Mouse (Mus musculus): ENCODE data around the gene Tmem143. TPM values are rescaled to one million over a fixed set of nuclear protein-coding genes. Genes with fewer than 3 reads are reported as not detected.

The Tmem143 gene
- polyA plus RNA-seq, 1 experiment from 2014 or later, result 8.7 TPM

DNA sequence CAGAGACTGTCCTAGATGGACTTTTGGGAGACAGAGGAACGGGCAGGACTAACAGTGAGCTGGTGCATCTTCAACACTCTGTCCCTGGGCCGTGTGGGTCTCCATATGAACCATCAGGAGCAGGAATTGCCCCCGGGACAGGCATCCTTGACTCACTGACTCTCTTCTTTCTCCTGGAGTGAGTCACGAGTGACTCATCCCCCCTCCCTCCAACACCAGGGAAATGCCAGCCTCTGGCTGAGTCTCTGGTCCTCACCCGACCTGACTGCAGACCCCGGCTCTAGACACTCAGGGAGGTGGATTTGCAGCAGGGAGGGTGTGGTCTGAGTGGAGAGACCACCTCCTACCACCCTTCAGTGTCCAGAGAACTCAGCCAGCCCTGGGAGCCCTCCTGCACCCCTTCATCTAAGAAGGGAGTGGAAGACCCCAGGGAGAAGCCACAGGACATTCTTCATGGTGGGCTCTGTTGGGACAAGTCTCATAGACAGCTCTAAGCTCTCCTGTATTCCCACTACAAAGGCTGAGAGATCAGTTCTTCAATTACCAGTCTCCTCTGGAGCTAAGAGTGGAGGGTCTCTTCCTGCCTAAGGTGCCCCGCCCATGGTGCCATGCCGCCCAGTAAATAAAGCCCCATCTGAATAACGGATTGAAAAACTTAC lies 24.0 kb downstream of the Tmem143 start:
- peak overlapping the region; percentile 48 to 49 for H3K4me3 ChIP-seq (ENCODE audit: control insufficient read depth in 1 of 2, insufficient read depth in 1 of 2, low read depth in 1 of 2, low read length in 2 of 2)
- no peaks in the 10 kb centered on the region for H3K27me3 ChIP-seq (ENCODE audit: control insufficient read depth, insufficient read depth, low read length)
- H3K27ac ChIP-seq (replicated peaks in 1 of 2; ENCODE audit: control insufficient read depth in 1 of 2, insufficient read depth in 1 of 2, low read depth in 2 of 2, low read length in 2 of 2), result peak overlapping the region; percentile 71 to 80
- 34% methylated on average over 9 of the region's 9 CpGs for WGBS
- H3K9me3 ChIP-seq (ENCODE audit: control insufficient read depth, low read length), result no peaks in the 10 kb centered on the region
- H3K4me2 ChIP-seq (ENCODE audit: low read length), result peak overlapping the region; percentile 62
- peaks cover 5% of the 10 kb centered on the region; the same call in 1 of the 2 replicates for H3K36me3 ChIP-seq (ENCODE audit: control insufficient read depth, insufficient read depth, low read length)
- H3K4me1 ChIP-seq (ENCODE audit: control insufficient read depth in 2 of 2, insufficient read depth in 2 of 2, low read length in 2 of 2), result peaks cover 28 to 31% of the 10 kb centered on the region in 2 experiments
- H3K9ac ChIP-seq (ENCODE audit: low read length), result peak overlapping the region; percentile 72
- ATAC-seq (ENCODE audit: insufficient number of reproducible peaks, insufficient read depth, low FRiP score, low read depth), result no peak

DNA sequence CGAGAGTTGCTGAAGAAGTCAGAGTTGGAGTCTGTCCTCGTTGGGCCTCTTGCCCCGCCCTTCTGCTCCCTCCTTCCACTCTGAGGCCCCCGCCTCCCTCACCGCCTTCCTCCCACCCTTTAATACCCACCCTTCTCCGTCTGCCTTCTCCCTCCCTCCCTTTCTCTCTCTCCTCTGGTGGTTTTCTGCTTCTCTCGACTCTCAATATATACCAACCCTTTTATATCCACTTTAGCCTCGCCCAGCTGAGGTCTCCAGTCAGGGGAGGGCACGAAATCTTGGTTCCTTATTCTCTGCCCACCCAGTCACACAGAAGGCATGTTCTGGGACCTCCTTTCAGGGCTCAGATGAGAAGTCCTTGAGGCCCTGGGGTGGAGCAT lies 24.5 kb downstream of the Tmem143 start, which contains the start of gene Emp3:
Emp3 (minus strand) TSS at position 163 of the 380 bp plus-strand sequence.
- 28% methylated on average over 9 of the region's 9 CpGs for WGBS
- peaks cover 5% of the 10 kb centered on the region; the same call in 1 of the 2 replicates for H3K36me3 ChIP-seq (ENCODE audit: control insufficient read depth, insufficient read depth, low read length)
- H3K4me2 ChIP-seq (ENCODE audit: low read length), result peak within 1 kb of the TSS; percentile 62
- peak within 1 kb of the TSS; percentile 48 to 49 for H3K4me3 ChIP-seq (ENCODE audit: control insufficient read depth in 1 of 2, insufficient read depth in 1 of 2, low read depth in 1 of 2, low read length in 2 of 2)
- peak within 1 kb of the TSS; percentile 72 for H3K9ac ChIP-seq (ENCODE audit: low read length)
- peaks cover 24 to 27% of the 10 kb centered on the region in 2 experiments for H3K4me1 ChIP-seq (ENCODE audit: control insufficient read depth in 2 of 2, insufficient read depth in 2 of 2, low read length in 2 of 2)
- ATAC-seq (ENCODE audit: insufficient number of reproducible peaks, insufficient read depth, low FRiP score, low read depth), result no peak
- H3K27ac ChIP-seq (replicated peaks in 1 of 2; ENCODE audit: control insufficient read depth in 1 of 2, insufficient read depth in 1 of 2, low read depth in 2 of 2, low read length in 2 of 2), result peak within 1 kb of the TSS; percentile 80 to 94
- no peaks in the 10 kb centered on the region for H3K9me3 ChIP-seq (ENCODE audit: control insufficient read depth, low read length)
- H3K27me3 ChIP-seq (ENCODE audit: control insufficient read depth, insufficient read depth, low read length), result no peaks in the 10 kb centered on the region

DNA sequence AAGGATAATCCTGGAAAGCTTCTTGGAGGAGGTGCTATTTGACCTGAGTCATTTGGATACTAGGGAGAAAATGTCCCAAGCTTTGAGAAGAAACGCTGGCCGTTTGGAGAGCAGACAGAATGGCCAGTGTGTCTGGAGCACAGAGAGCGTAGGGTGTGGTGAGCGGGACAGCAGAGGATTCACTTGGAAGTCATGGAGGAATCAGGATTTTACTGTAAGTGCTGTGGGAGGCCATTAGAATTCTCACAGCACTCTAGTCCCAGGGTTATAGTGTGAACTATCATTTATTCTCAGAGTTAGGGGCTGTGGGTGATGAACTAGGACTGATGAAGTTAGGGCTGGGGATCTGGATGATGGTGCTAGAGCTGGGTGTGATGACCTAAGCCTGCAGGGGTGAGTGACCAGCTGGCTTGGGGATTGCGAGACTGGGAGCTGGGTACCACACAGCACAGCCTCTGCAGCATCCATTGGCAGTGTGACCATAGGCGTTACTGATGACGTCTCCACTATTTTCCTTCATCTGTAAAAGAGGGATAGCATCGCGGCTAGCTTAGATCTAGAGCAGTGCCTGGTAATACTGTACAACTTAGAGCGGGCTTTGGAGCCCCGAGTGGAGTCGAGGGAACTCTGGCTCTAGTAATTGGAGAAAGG lies 25.3 kb downstream of the Tmem143 start:
- Histone ChIP-seq H3K27me3 (ENCODE audit: control insufficient read depth, insufficient read depth, low read length) (no peaks in the 10 kb centered on the region), H3K4me2 (ENCODE audit: low read length) (peak overlapping the region; percentile 76; the same call in 1 of the 2 replicates), H3K9me3 (ENCODE audit: control insufficient read depth, low read length) (no peaks in the 10 kb centered on the region), H3K27ac (replicated peaks in 1 of 2; ENCODE audit: control insufficient read depth in 1 of 2, insufficient read depth in 1 of 2, low read depth in 2 of 2, low read length in 2 of 2) (peak overlapping the region; percentile 94 to 96), H3K4me1 (ENCODE audit: control insufficient read depth in 2 of 2, insufficient read depth in 2 of 2, low read length in 2 of 2) (peaks cover 16 to 21% of the 10 kb centered on the region in 2 experiments), H3K4me3 (ENCODE audit: control insufficient read depth in 1 of 2, insufficient read depth in 1 of 2, low read depth in 1 of 2, low read length in 2 of 2) (no peak overlapping the region), H3K36me3 (ENCODE audit: control insufficient read depth, insufficient read depth, low read length) (peaks cover 5% of the 10 kb centered on the region; the same call in 1 of the 2 replicates), H3K9ac (ENCODE audit: low read length) (peak overlapping the region; percentile 67; the same call in 1 of the 2 replicates)
- 79% methylated on average over 12 of the region's 12 CpGs for WGBS
- no peak for ATAC-seq (ENCODE audit: insufficient number of reproducible peaks, insufficient read depth, low FRiP score, low read depth)

DNA sequence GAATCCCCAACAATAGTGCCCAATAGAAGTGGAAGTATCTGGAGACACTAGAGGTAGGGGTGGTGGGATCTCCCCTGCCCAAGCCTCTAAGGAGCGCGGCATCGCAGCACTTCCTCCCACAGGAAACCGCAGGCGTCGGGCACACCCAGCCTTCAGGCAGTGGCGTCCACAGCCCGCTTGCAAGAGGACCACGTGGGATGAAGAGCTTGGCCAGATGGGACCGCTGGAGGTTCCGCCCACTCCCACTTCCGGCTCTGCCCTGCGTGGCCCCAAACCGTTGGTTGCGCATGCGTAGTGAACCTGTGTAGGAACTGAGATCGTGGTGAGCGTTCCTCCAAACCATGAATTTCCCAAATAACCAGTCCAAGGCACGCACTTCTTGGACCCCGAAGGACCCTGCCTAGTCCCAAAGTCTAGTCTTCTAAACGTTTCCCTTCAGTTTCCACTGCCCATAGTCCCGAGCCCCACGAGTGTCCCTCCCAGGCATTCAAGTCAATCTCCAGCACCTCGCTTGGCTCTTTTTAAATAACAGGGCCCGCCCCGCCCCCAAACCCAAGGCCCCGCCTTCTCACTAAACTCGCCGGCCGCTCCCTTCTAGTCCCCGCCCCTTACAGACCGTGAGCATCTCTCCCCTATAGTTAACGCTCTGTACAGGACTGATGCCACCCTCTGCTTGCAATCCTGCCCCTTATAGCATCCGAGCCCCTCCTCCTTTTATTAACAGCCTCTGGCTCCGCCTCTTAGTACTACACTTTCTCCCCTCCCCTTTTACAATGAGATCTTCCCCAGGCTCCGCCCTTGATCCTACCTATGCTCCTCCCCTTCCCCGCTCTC lies 26.4 kb downstream of the Tmem143 start:
- Histone ChIP-seq H3K9ac (ENCODE audit: low read length) (peak overlapping the region; percentile 67), H3K27ac (replicated peaks in 1 of 2; ENCODE audit: control insufficient read depth in 1 of 2, insufficient read depth in 1 of 2, low read depth in 2 of 2, low read length in 2 of 2) (peak overlapping the region; percentile 94 to 96), H3K4me3 (ENCODE audit: control insufficient read depth in 1 of 2, insufficient read depth in 1 of 2, low read depth in 1 of 2, low read length in 2 of 2) (peak overlapping the region; percentile 46 to 62), H3K27me3 (ENCODE audit: control insufficient read depth, insufficient read depth, low read length) (peaks cover 4% of the 10 kb centered on the region; the same call in 1 of the 2 replicates), H3K4me1 (ENCODE audit: control insufficient read depth in 2 of 2, insufficient read depth in 2 of 2, low read length in 2 of 2) (peaks cover 9 to 17% of the 10 kb centered on the region in 2 experiments), H3K36me3 (ENCODE audit: control insufficient read depth, insufficient read depth, low read length) (peaks cover 5% of the 10 kb centered on the region; the same call in 1 of the 2 replicates), H3K9me3 (ENCODE audit: control insufficient read depth, low read length) (no peaks in the 10 kb centered on the region), H3K4me2 (ENCODE audit: low read length) (peak overlapping the region; percentile 76)
- WGBS, result 1% methylated on average over 37 of the region's 37 CpGs
- peak; percentile 87 for ATAC-seq (ENCODE audit: insufficient number of reproducible peaks, insufficient read depth, low FRiP score, low read depth)

DNA sequence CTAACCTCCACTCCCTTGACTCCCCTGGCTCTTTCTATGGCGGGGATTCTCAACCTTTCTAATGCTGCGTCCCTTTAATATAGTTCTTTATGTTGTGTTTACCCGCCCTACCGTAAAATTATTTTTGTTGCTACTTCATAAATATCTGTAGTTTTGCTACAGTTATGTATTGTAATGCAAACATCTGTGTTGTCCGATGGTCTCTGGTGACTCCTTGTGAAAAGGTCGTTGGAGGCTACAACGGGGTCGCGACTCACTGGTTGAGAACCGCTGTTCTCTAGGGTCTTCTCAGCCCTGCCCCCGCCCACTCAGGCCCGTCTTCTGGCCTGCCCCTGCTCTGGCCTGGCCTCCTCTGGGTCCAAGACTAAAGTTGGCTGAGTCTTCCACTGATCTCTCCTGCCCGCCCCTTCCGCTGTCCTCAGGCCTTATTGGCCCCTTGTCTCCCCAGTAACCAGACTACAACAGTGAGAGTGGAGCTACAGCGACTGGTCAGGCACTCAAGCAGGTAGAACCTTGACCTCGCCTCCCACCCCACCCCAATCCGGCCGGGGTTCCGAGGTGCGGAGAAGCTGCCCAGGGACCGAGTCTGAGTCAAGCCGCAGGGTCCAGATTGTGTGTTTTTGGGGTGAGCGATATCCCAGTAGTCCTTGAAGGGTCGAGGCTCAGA lies 27.2 kb downstream of the Tmem143 start, which contains the start of gene Ccdc114:
Ccdc114 (plus strand) TSS at position 311 of the 667 bp plus-strand sequence.
- peak; percentile 72 for ATAC-seq (ENCODE audit: insufficient number of reproducible peaks, insufficient read depth, low FRiP score, low read depth)
- H3K4me1 ChIP-seq (ENCODE audit: control insufficient read depth in 2 of 2, insufficient read depth in 2 of 2, low read length in 2 of 2), result peaks cover 9 to 17% of the 10 kb centered on the region in 2 experiments
- WGBS, result 3% methylated on average over 24 of the region's 24 CpGs

DNA sequence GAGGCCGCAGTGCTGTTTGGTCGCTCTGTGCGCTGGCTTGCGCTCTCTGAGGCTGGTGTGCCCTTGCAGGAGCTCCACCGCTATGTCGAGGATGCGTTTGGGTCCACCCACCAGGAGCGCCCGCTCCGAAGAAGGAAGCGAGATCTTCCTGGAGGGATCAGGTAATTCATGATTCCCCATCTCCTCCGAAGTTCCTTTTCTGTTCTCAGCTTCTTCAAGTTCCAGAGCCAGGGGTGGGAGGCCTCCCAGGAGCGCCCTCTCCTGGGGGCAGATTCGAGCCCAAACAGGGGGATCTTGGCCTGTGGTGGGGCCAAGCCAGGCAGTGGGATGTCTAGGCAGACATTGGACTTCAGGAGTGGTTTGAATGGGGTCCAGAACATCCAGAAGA lies 27.7 kb downstream of the Tmem143 start:
- peaks cover 5% of the 10 kb centered on the region for H3K27me3 ChIP-seq (ENCODE audit: control insufficient read depth, insufficient read depth, low read length)
- H3K27ac ChIP-seq (replicated peaks in 1 of 2; ENCODE audit: control insufficient read depth in 1 of 2, insufficient read depth in 1 of 2, low read depth in 2 of 2, low read length in 2 of 2), result peak overlapping the region; percentile 21 to 94; a peak in 3 of 4 replicates
- peak overlapping the region; percentile 76 for H3K4me2 ChIP-seq (ENCODE audit: low read length)
- no peaks in the 10 kb centered on the region for H3K36me3 ChIP-seq (ENCODE audit: control insufficient read depth, insufficient read depth, low read length)
- WGBS, result 12% methylated on average over 14 of the region's 14 CpGs
- H3K9ac ChIP-seq (ENCODE audit: low read length), result peak overlapping the region; percentile 65
- no peaks in the 10 kb centered on the region for H3K9me3 ChIP-seq (ENCODE audit: control insufficient read depth, low read length)
- ATAC-seq (ENCODE audit: insufficient number of reproducible peaks, insufficient read depth, low FRiP score, low read depth), result no peak
- H3K4me1 ChIP-seq (ENCODE audit: control insufficient read depth in 2 of 2, insufficient read depth in 2 of 2, low read length in 2 of 2), result peaks cover 9 to 19% of the 10 kb centered on the region in 2 experiments
- H3K4me3 ChIP-seq (ENCODE audit: control insufficient read depth in 1 of 2, insufficient read depth in 1 of 2, low read depth in 1 of 2, low read length in 2 of 2), result peak overlapping the region; percentile 46 to 62

More for the DNA sequence above, 27.2 kb downstream of the Tmem143 start, which contains the start of gene Ccdc114:
- H3K9ac ChIP-seq (ENCODE audit: low read length), result peak within 1 kb of the TSS; percentile 67
- peak within 1 kb of the TSS; percentile 76 for H3K4me2 ChIP-seq (ENCODE audit: low read length)
- no peaks in the 10 kb centered on the region for H3K9me3 ChIP-seq (ENCODE audit: control insufficient read depth, low read length)
- peaks cover 5% of the 10 kb centered on the region; the same call in 1 of the 2 replicates for H3K27me3 ChIP-seq (ENCODE audit: control insufficient read depth, insufficient read depth, low read length)
- H3K4me3 ChIP-seq (ENCODE audit: control insufficient read depth in 1 of 2, insufficient read depth in 1 of 2, low read depth in 1 of 2, low read length in 2 of 2), result peak within 1 kb of the TSS; percentile 46 to 62
- H3K36me3 ChIP-seq (ENCODE audit: control insufficient read depth, insufficient read depth, low read length), result peaks cover 5% of the 10 kb centered on the region; the same call in 1 of the 2 replicates
- H3K27ac ChIP-seq (replicated peaks in 1 of 2; ENCODE audit: control insufficient read depth in 1 of 2, insufficient read depth in 1 of 2, low read depth in 2 of 2, low read length in 2 of 2), result peak within 1 kb of the TSS; percentile 94 to 96

All from heart, embryonic 14.5 days (tissue).